Mouse (Mus musculus) bone marrow macrophage, adult 2 months (primary cell): Measurements from ENCODE around the gene S100z.

Source experiments
- CTCF ChIP-seq: IDR thresholded peaks from 2 replicates; pipeline ENCODE4 v1.5.1; 2012; ENCODE audit warnings: low read depth, mild to moderate bottlenecking, low read length, moderate library complexity
- POLR2A ChIP-seq: IDR thresholded peaks from 2 replicates; pipeline ENCODE4 v1.6.1; 2012; ENCODE audit warnings: mild to moderate bottlenecking, low read depth, low read length, borderline replicate concordance

- TF ChIP-seq CTCF (no peak), POLR2A (no peak)
These were observed 3.4 kb downstream of the S100z start for GRCm38 (mm10) chr13:95475124-95475523.
